Mouse (Mus musculus) CH12.LX (cell line): ENCODE measurements around the gene Gcdh. TPM values are rescaled to one million over a fixed set of nuclear protein-coding genes. Genes with fewer than 3 reads are reported as not detected.

Source experiments
- DNase-seq: peaks from one replicate; pipeline ENCODE4 v3.0.0-alpha.2; 2013; ENCODE audit errors: extremely low read depth
- H3K27ac ChIP-seq: 2 replicates; pipeline ENCODE4 v1.5.1; 2012; ENCODE audit warnings: low read depth, mild to moderate bottlenecking, control low read depth, moderate library complexity; ENCODE audit not compliant: insufficient read depth
- H3K27me3 ChIP-seq: replicated peaks from 2 replicates; pipeline ENCODE3; 2012; ENCODE audit warnings: inconsistent platforms
- H3K36me3 ChIP-seq, 2 experiments: replicated peaks in 1 of 2; 2 replicates each; pipeline versions ENCODE3 to v1.6.1; 2012; ENCODE audit warnings: inconsistent platforms in 1 of 2, low read length in 1 of 2, mild to moderate bottlenecking in 1 of 2, mixed read lengths in 1 of 2, moderate library complexity in 1 of 2; ENCODE audit not compliant: control insufficient read depth in 1 of 2, insufficient read depth in 1 of 2
- H3K4me1 ChIP-seq, 2 experiments: 2 replicates each; pipeline ENCODE4 v1.6.1; 2012; ENCODE audit warnings: inconsistent platforms in 1 of 2, moderate library complexity in 1 of 2; ENCODE audit not compliant: insufficient read depth in 2 of 2, control insufficient read depth in 1 of 2
- H3K4me2 ChIP-seq: 2 replicates; pipeline ENCODE4 v1.6.1; 2012; ENCODE audit warnings: low read depth, mild to moderate bottlenecking, control low read depth; ENCODE audit not compliant: poor library complexity, insufficient read depth, severe bottlenecking
- H3K4me3 ChIP-seq, 3 experiments: fragments of 150-350 bp in 1 of 3; sonication (generic) in 1 of 3; replicated peaks in 1 of 3; 2 replicates each; pipeline versions ENCODE3 to v1.5.1; 2011 to 2012; ENCODE audit warnings: low read depth in 2 of 3, low read length in 2 of 3, mild to moderate bottlenecking in 2 of 3, moderate library complexity in 2 of 3, control low read depth in 1 of 3, improper control_type of control experiment in 1 of 3, inconsistent platforms in 1 of 3, mixed read lengths in 1 of 3; ENCODE audit not compliant: poor library complexity in 1 of 3
- H3K79me2 ChIP-seq: replicated peaks from 2 replicates; pipeline ENCODE4 v1.6.1; 2012; ENCODE audit warnings: mild to moderate bottlenecking, moderate library complexity; ENCODE audit not compliant: control insufficient read depth, poor library complexity, insufficient read depth, severe bottlenecking; ENCODE audit errors: extremely low read depth
- H3K9ac ChIP-seq: 2 replicates; pipeline ENCODE4 v1.6.1; 2012; ENCODE audit warnings: low read depth, mild to moderate bottlenecking, control low read depth, moderate library complexity; ENCODE audit not compliant: insufficient read depth
- H3K9me3 ChIP-seq: replicated peaks from 2 replicates; pipeline ENCODE3; 2012; ENCODE audit warnings: low read length, inconsistent platforms, mixed read lengths
- BHLHE40 ChIP-seq: IDR thresholded peaks from 2 replicates; pipeline ENCODE4 v1.6.1; 2011; ENCODE audit warnings: mild to moderate bottlenecking, low read depth, low read length, improper control_type of control experiment
- CHD2 ChIP-seq: IDR thresholded peaks from 2 replicates; pipeline ENCODE4 v1.6.1; 2011; ENCODE audit warnings: low read length, improper control_type of control experiment
- CTCF ChIP-seq, 2 experiments: IDR thresholded peaks in 1 of 2; conservative IDR thresholded peaks in 1 of 2; 2 replicates each; pipeline ENCODE4 v1.5.1; 2011 to 2012; ENCODE audit warnings: low read depth in 2 of 2, low read length in 2 of 2, improper control_type of control experiment in 1 of 2, inconsistent platforms in 1 of 2, mild to moderate bottlenecking in 1 of 2, moderate library complexity in 1 of 2
- ELF1 ChIP-seq: IDR thresholded peaks from 2 replicates; pipeline ENCODE4 v1.6.1; 2014; ENCODE audit warnings: low read depth, mild to moderate bottlenecking, inconsistent platforms, low read length, improper control_type of control experiment
- GABPA ChIP-seq: IDR thresholded peaks from 2 replicates; pipeline ENCODE4 v1.6.1; 2012; ENCODE audit warnings: low read depth, low read length, improper control_type of control experiment, inconsistent platforms; ENCODE audit not compliant: insufficient replicate concordance
- HCFC1 ChIP-seq: IDR thresholded peaks from 2 replicates; pipeline ENCODE4 v1.6.1; 2012; ENCODE audit warnings: low read depth, mild to moderate bottlenecking, inconsistent platforms, low read length, improper control_type of control experiment
- JUND ChIP-seq: conservative IDR thresholded peaks from 2 replicates; pipeline ENCODE4 v1.6.1; 2011; ENCODE audit warnings: low read depth, low read length, improper control_type of control experiment
- KAT2A ChIP-seq: IDR thresholded peaks from 2 replicates; pipeline ENCODE4 v1.6.1; 2012; ENCODE audit warnings: low read length, improper control_type of control experiment, inconsistent platforms; ENCODE audit not compliant: insufficient replicate concordance
- MAZ ChIP-seq: IDR thresholded peaks from 2 replicates; pipeline ENCODE4 v1.6.1; 2012; ENCODE audit warnings: low read depth, mild to moderate bottlenecking, inconsistent platforms, low read length, improper control_type of control experiment, moderate library complexity
- MXI1 ChIP-seq: IDR thresholded peaks from 2 replicates; pipeline ENCODE4 v1.6.1; 2011; ENCODE audit warnings: mild to moderate bottlenecking, low read depth, low read length, improper control_type of control experiment
- NRF1 ChIP-seq: IDR thresholded peaks from 2 replicates; pipeline ENCODE4 v1.6.1; 2014; ENCODE audit warnings: low read depth, mild to moderate bottlenecking, inconsistent platforms, low read length, improper control_type of control experiment, moderate library complexity
- POLR2AphosphoS2 ChIP-seq: IDR thresholded peaks from 2 replicates; pipeline ENCODE4 v1.6.1; 2011; ENCODE audit warnings: low read depth, low read length, improper control_type of control experiment
- SIN3A ChIP-seq: IDR thresholded peaks from 2 replicates; pipeline ENCODE4 v1.6.1; 2012; ENCODE audit warnings: low read length, improper control_type of control experiment, inconsistent platforms
- SMC3 ChIP-seq: IDR thresholded peaks from 2 replicates; pipeline ENCODE4 v1.6.1; 2011; ENCODE audit warnings: low read depth, low read length, improper control_type of control experiment
- TBP ChIP-seq: conservative IDR thresholded peaks from 2 replicates; pipeline ENCODE4 v1.6.1; 2011; ENCODE audit warnings: low read depth, low read length, improper control_type of control experiment
- TCF12 ChIP-seq: IDR thresholded peaks from 2 replicates; pipeline ENCODE4 v1.6.1; 2014; ENCODE audit warnings: low read depth, mild to moderate bottlenecking, inconsistent platforms, low read length, improper control_type of control experiment
- UBTF ChIP-seq: IDR thresholded peaks from 2 replicates; pipeline ENCODE4 v1.6.1; 2012; ENCODE audit warnings: low read depth, mild to moderate bottlenecking, inconsistent platforms, low read length, improper control_type of control experiment, moderate library complexity
- USF1 ChIP-seq: IDR thresholded peaks from 2 replicates; pipeline ENCODE4 v1.6.1; 2014; ENCODE audit warnings: low read depth, mild to moderate bottlenecking, inconsistent platforms, low read length, improper control_type of control experiment
- ZKSCAN1 ChIP-seq: IDR thresholded peaks from 2 replicates; pipeline ENCODE4 v1.6.1; 2012; ENCODE audit warnings: low read depth, inconsistent platforms, low read length, improper control_type of control experiment, borderline replicate concordance
- ZMIZ1 ChIP-seq: IDR thresholded peaks from 2 replicates; pipeline ENCODE4 v1.6.1; 2012; ENCODE audit warnings: low read depth, mild to moderate bottlenecking, inconsistent platforms, low read length, improper control_type of control experiment
- dilution Hi-C: fragments of 300-500 bp; cut with MboI; formaldehyde crosslinking; loops from 2 replicates; pipeline ENCODE4 v1.14.3; 2020; ENCODE audit warnings: low sequenced_read_pairs; ENCODE audit not compliant: extremely low pct_unique_long_range_greater_than_20kb, extremely low pct_ligation_motif_present
- in situ Hi-C: fragments of 300-500 bp; cut with MboI; formaldehyde crosslinking; loops from 3 replicates; pipeline ENCODE4 v1.14.3; 2019; ENCODE audit warnings: low sequenced_read_pairs, low pct_ligation_motif_present, low pct_unique_long_range_greater_than_20kb, mixed read lengths
- polyA plus RNA-seq: library from polyadenylated mRNA; unstranded; fragments of >175 nt; gene quantifications from 2 replicates; pipeline ENCODE4 v1.2.1, GENCODE M21; 2012; ENCODE audit warnings: low read depth; ENCODE audit not compliant: insufficient read length
- total RNA-seq, 2 experiments: library from RNA; depleted of rRNA; stranded (reverse); fragments of 300-350 nt in 1 of 2; fragments of >200 nt in 1 of 2; gene quantifications; 2 replicates each; pipeline ENCODE4 v1.2.3; 2012 to 2014

Gcdh gene
- total and polyA plus RNA-seq, 3 experiments: 13.7 to 26.2 (median 16.4) TPM

- H3K4me1 ChIP-seq: peaks cover 13 to 46% of the 10 kb centered on the region in 2 experiments
- peaks cover 39% of the 10 kb centered on the region for H3K79me2 ChIP-seq
- no peak overlapping the region for H3K27ac ChIP-seq
- H3K27me3 ChIP-seq: no peaks in the 10 kb centered on the region
- dilution Hi-C loops: no loop called here
- H3K4me3 ChIP-seq: peak overlapping the region; percentile 5 to 89 (median 80)
- in situ Hi-C loops: loop anchor here (5.0 kb wide), 1 partner anchor 43 kb away; no protein-coding TSS in a partner anchor
- H3K4me2 ChIP-seq: peak overlapping the region; percentile 64
- H3K9me3 ChIP-seq: no peaks in the 10 kb centered on the region
- H3K36me3 ChIP-seq: peaks cover 41 to 49% of the 10 kb centered on the region in 2 experiments
- DNase-seq: no peak
- TF ChIP-seq MAZ: no peak
- no peak for TF ChIP-seq BHLHE40
- no peak for TF ChIP-seq TBP
- TF ChIP-seq CHD2: no peak
- TF ChIP-seq ZMIZ1: no peak
- TF ChIP-seq ZKSCAN1: no peak
- no peak for TF ChIP-seq NRF1
- TF ChIP-seq POLR2AphosphoS2: no peak
- TF ChIP-seq KAT2A: no peak
- TF ChIP-seq CTCF (conservative IDR thresholded peaks at IDR 0.05 in 1 of 2, IDR thresholded peaks at IDR 0.05 in 1 of 2; ENCODE audit: low read depth in 2 of 2, low read length in 2 of 2): no peak
- TF ChIP-seq JUND: no peak
- no peak for TF ChIP-seq HCFC1
- no peak for TF ChIP-seq SIN3A
- no peak for TF ChIP-seq UBTF
- TF ChIP-seq, all 38 proteins: peak for 0
- H3K9ac ChIP-seq: peak overlapping the region; percentile 85; the same call in 1 of the 2 replicates
Measured at GRCm38 (mm10) chr8:84844397-84845070, 49.2 kb downstream of the Gcdh start.

GRCm38 (mm10) chr8:84841514-84841913, 52.2 kb downstream of the Gcdh start:
- Histone ChIP-seq H3K79me2 (peaks cover 45% of the 10 kb centered on the region), H3K9me3 (no peaks in the 10 kb centered on the region), H3K4me2 (no peak overlapping the region), H3K36me3 (peaks cover 62 to 76% of the 10 kb centered on the region in 2 experiments), H3K9ac (no peak overlapping the region), H3K27me3 (no peaks in the 10 kb centered on the region), H3K4me3 (no peak overlapping the region), H3K4me1 (peaks cover 12 to 68% of the 10 kb centered on the region in 2 experiments), H3K27ac (peak overlapping the region; percentile 25; the same call in 1 of the 2 replicates)
- dilution Hi-C loops (no loop called here), in situ Hi-C loops (no loop called here)
- TF ChIP-seq NRF1 (no peak), KAT2A (no peak), USF1 (no peak), SMC3 (no peak), ELF1 (no peak), JUND (no peak), MAZ (no peak), TCF12 (no peak), MXI1 (no peak), GABPA (no peak)
- no peak for DNase-seq
